Mouse (Mus musculus) embryonic fibroblast, embryonic 13.5 days (primary cell): ENCODE results near the gene Hand1. TPM values are rescaled to one million over a fixed set of nuclear protein-coding genes. Genes with fewer than 3 reads are reported as not detected.
"Not testable (repeated sequence)": the region's sequence is repeated elsewhere in the genome, so short reads cannot be mapped to it uniquely, and the experiment has no call there.

Experiments used
- H3K27ac ChIP-seq: 2 replicates; pipeline ENCODE4 v1.5.1; 2012; ENCODE audit warnings: low read length, control low read depth, inconsistent platforms; ENCODE audit not compliant: insufficient read depth
- H3K4me1 ChIP-seq: 2 replicates; pipeline ENCODE4 v1.6.1; 2011; ENCODE audit warnings: low read length; ENCODE audit not compliant: control insufficient read depth, insufficient read depth
- H3K4me3 ChIP-seq: 2 replicates; pipeline ENCODE4 v1.5.1; 2011; ENCODE audit warnings: mild to moderate bottlenecking, control low read depth, low read length; ENCODE audit not compliant: insufficient read depth
- CTCF ChIP-seq: IDR thresholded peaks from 2 replicates; pipeline ENCODE4 v1.5.1; 2011; ENCODE audit warnings: mild to moderate bottlenecking, control low read depth, low read length, moderate library complexity, borderline replicate concordance; ENCODE audit not compliant: insufficient read depth
- POLR2A ChIP-seq: IDR thresholded peaks from 2 replicates; pipeline ENCODE4 v1.6.1; 2011; ENCODE audit warnings: low read depth, mild to moderate bottlenecking, control low read depth, low read length, moderate library complexity
- polyA plus RNA-seq: library from polyadenylated mRNA; stranded (reverse); fragments of >200 nt; gene quantifications from 2 replicates; pipeline ENCODE4 v1.2.4, GENCODE M21; 2011; ENCODE audit warnings: low read depth; ENCODE audit not compliant: missing spikeins, insufficient read length

Hand1 gene
- polyA plus RNA-seq, 1 experiment: 0.53 TPM

DNA sequence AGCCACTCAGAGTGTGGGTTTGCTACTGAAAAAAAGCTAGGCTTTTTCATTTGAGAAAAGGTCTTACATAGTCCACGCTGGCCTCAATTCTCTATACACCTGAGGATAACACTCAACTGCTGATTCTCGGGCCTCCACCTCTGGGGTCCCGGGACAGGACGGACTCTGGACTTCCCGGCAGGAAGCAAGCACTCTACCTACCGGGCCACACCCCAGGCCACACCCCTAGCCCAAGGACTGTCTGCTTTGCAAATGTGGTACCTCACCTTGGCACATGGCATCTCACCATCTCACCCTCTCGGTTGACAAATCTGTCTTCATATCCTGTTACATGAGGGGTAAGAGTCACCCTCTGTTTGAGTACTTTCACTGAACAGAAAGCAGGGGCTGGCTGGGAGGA, 17.7 kb upstream of the Hand1 start:
- TF ChIP-seq CTCF (no peak), POLR2A (no peak)
- Histone ChIP-seq H3K4me1 (no peaks in the 10 kb centered on the region), H3K4me3 (no peak overlapping the region), H3K27ac (no peak overlapping the region)

DNA sequence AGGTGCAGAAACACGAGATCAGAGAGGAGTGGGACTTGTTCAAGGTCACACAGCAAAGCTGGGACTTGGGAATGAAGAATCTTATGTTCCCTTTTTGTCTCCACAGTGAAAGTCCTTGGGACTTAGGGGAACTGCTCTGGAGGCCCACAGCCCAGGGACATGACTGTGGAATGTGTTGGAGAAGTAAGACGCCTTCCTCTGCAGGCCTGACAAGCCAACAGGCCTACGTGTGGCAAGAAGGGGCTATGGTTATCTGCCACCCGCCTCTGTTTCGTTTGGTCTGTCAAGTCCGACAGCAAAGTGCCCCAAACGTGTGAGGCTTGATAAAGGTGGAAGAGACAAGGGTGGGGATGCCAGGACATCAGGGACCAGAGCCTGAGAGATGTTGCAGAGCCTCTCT, 14.8 kb upstream of the Hand1 start:
- no peak overlapping the region for H3K4me3 ChIP-seq
- TF ChIP-seq CTCF (no peak), POLR2A (no peak)
- no peak overlapping the region for H3K27ac ChIP-seq
- no peaks in the 10 kb centered on the region for H3K4me1 ChIP-seq

DNA sequence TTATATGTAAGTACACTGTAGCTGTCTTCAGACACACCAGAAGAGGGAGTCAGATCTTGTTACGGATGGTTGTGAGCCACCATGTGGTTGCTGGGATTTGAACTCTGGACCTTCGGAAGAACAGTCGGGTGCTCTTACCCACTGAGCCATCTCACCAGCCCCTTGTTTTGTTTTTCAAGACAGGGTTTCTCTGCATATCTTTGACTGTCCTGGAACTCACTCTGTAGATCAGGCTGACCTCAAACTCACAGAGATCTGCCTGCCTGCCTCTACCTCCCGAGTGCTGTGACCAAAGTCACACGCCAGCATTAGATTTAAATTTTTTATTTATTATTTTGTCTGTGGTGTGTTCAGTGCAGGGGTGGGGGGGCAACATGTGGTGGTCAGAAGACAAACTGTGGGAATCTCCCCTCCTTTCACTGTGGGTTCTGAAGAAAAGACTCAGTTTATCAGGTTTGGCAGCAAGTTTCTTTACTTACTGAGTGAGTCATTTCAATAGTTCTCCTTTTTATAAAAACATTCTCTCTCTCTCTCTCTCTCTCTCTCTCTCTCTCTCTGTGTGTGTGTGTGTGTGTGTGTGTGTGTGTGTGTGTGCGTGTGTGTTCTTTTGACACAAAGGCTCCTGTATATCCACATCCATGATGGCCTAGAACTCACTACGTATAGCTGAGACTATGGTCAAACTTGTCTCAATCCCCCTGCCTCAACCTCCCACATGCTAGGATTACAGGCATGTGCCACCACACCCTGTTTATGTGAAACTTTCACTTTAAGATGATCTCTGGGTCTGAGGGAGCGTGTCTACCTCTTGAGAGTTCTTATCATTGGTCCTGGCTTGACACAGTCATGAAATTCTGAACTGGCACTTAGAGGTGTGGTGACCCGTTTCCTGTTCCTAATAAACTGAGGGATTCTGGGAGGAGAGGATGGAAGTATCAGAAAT, 14.1 kb upstream of the Hand1 start:
- H3K4me3 ChIP-seq, H3K4me1 ChIP-seq, H3K27ac ChIP-seq: not testable (repeated sequence)

DNA sequence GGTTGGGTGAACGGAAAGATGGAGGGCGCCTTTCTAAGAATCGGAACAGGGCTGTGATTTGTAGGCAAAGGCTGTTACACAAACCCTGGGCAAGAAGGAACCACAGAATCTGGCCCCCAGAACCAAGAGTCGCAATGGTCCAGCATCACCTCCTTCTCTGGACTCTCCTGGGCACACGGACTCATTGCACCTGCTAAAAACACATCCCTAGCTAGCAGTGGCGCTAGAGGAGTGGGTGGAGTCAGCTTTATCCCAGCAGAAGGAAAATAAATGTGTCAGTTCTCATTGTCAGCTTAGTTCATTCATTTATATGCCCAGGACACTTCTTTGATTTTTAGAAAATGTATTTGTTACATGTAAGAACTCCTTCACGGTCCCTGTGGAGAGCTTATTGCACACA, 8.8 kb upstream of the Hand1 start:
- TF ChIP-seq CTCF (no peak), POLR2A (no peak)
- no peak overlapping the region for H3K4me3 ChIP-seq
- no peaks in the 10 kb centered on the region for H3K4me1 ChIP-seq
- H3K27ac ChIP-seq: no peak overlapping the region

DNA sequence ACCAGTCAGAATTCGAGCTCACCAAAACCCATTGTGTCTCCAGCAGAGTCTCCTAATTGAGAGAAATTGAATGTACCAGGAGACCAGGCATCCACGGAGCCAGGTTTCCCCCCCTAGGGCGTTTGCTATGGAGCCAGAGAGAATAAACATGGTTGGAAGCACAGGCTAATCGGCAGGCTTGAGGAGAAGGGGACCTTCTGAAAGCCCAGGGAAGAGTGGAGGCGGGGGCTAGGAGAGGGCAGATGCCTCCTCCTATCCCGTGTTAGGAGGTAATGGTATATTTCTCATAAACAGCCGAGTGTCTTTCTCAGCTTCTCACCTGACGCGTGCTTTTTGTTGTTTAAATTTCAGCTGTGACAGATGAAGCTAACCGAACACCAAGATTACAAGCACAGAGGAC, 8.4 kb upstream of the Hand1 start:
- H3K27ac ChIP-seq: no peak overlapping the region
- H3K4me3 ChIP-seq: no peak overlapping the region
- H3K4me1 ChIP-seq: no peaks in the 10 kb centered on the region
- TF ChIP-seq CTCF (no peak), POLR2A (no peak)

DNA sequence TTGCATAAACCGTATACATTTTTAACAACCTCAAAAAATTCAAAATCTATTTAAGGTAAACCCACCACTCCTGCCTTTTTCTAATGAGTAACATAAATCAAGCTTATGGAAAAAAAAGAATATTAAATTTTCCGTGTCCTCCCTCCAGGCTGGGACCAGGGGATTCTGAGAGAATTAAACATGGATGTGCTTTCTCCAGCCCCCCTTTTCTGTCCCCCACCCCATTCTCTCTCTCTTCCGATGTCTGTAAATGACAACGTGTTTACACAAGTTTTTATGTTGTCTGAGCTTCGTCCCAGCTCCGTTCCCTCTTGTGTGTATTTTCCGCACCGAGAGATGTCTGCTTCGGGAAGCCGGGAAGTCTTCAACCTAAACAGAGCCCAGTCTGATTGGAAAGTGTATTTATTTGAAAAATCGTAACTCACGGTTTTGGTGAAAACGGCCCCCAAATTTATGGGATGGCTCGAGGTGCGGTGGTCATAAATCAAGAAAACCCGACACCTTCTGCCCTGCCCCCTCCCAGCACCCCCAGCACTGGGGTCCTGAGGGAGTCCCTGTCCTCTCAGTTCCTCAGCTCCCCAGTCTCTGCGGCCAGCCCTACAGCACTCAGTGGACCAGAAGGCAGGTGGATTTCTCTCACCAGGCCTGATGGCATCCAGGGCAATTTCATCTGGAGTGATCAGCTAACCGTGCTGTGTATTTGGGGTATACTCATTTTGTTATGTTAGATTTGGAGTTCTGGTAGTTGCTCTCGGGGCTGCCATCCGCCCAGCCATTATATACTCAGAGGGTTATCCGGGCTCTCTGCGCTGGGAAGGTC, 5.5 kb upstream of the Hand1 start:
- Histone ChIP-seq H3K4me1 (no peaks in the 10 kb centered on the region), H3K27ac (no peak overlapping the region), H3K4me3 (no peak overlapping the region)
- TF ChIP-seq POLR2A (no peak), CTCF (no peak)

DNA sequence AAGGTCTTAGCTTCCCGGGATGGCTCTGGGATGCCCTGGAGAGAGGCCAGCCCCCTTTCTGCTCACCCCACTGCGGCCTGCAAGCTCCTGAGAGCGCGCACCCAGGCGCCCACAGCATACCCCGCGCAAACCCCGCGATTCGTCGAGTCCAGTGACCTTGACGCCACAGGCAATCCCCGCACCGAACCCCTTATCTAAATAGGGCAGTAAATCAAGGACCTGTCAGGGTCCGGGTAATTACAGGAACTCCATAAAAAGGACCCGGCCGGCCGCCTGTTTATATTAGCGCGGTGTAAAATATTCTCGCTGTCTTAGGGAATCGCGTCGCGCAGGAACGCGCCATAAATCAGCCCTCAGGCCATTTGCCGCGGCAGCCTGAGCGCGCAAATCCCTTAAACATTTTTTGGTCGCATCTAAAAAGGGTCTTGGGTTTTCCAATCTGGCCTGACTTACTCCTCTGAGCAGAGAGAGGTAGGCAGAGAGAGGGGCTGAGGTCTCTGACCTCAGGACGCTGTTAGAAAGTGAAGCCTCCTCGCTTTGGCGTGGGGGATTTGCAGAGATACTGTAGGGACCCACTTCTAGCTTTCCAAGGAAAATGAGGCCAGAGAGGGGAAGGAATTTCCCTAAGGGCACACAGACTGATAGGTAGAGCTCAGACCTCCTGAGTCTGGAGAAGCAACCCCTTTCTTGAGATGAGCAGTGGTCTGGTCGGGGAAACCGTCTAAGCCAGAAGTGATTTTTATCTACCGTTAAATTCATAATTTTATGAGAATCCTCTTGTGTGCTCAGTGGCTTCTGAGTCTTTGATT, 4.5 kb upstream of the Hand1 start:
- H3K27ac ChIP-seq: no peak overlapping the region
- no peaks in the 10 kb centered on the region for H3K4me1 ChIP-seq
- no peak overlapping the region for H3K4me3 ChIP-seq
- TF ChIP-seq POLR2A (no peak), CTCF (no peak)

DNA sequence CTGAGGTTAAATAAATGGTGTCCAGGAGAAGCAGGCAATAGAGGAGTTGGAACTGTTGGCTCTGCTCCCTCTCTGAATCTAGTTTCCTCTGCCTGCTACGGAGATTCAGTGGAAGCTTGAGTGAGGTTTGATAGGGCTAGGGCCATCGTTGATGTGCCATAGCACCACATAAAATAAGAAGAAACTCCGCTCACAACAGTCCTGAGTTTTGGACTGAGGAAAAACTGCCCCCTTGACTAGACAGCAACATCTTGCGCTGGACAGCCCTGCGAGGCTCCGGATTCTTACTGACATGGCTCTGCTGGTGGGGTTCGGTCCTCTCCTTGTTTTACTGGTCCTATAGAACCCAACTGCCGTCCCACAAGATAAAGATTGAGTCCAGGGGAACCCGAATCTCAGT, 3.8 kb upstream of the Hand1 start:
- TF ChIP-seq CTCF (no peak), POLR2A (no peak)
- Histone ChIP-seq H3K4me3 (no peak overlapping the region), H3K27ac (no peak overlapping the region), H3K4me1 (no peaks in the 10 kb centered on the region)

DNA sequence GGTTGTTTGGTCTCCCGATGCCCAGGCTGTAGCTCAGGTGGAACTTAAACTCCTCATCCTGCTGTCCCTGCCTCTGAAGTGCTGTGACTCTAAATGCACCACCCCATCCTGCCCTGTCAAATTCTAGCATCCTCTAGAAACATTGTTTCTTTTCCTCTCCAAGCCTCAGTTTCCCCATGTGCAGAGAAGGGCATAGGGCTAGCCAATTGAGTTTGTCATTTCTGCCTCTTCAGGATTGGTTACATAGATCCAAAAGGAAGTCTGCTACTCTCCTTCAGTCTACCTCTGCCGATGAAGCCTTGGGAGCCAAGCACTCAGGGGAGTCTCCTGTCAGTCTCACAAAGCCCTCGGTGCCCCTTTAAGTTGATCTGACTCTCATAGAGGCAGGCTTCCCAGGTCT, 3.3 kb upstream of the Hand1 start:
- Histone ChIP-seq H3K4me3 (no peak overlapping the region), H3K4me1 (no peaks in the 10 kb centered on the region), H3K27ac (no peak overlapping the region)
- no peak for TF ChIP-seq POLR2A
- TF ChIP-seq CTCF: no peak
